ENCODE assay signal across 27 mouse cellular contexts in the genomic region with DNA sequence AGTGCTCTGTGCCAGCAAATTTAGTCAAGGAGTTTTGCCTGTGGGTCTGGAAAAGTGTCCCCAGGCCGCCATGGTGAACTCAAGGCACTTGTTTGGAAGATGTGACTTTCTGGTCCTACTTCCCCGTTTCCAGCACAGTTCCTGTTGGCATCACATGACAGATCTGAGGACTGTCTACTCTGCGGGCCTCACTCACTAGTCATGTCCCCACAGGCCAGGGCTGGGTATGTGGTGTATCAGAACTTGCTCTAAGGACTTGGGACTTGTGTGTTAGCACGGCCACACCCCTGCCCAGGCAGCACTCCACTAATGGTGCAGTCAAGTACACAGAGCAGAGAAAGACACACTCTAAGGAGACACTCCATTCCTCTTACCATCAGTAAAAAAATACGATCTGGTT. TPM values are rescaled to one million over a fixed set of nuclear protein-coding genes. Genes with fewer than 3 reads are reported as not detected.
DNase-seq lines count a peak whose midpoint lies in the region; ATAC-seq and TF ChIP-seq lines count a peak whose summit lies in the region.
"Had no signal": no experiment of that assay in that cellular context is flagged by ENCODE, and none has a peak within 500 bp of the region (broad histone marks: within the 10 kb centered on the region; RNA-seq: fewer than 3 reads in every experiment).

No protein-coding gene starts in this region.

- no peaks in the 10 kb centered on the region for H3K9me3 ChIP-seq in liver, embryonic 11.5 days (ENCODE audit: control insufficient read depth, low read length)
- H3K9me3 ChIP-seq in intestine, embryonic 16.5 days (ENCODE audit: control insufficient read depth, low read length) = no peaks in the 10 kb centered on the region
- H3K9me3 ChIP-seq: embryonic facial prominence, embryonic 12.5 days; embryonic facial prominence, embryonic 15.5 days; G1E; heart, embryonic 10.5 days; heart, embryonic 13.5 days; hindbrain, embryonic 12.5 days; hindbrain, embryonic 15.5 days had no signal

- no peak for TF ChIP-seq CTCF in liver, adult 2 months (IDR thresholded peaks at IDR 0.05; ENCODE audit: low read depth, low read length)
- no peak for TF ChIP-seq CTCF in bone marrow macrophage, adult 2 months (IDR thresholded peaks at IDR 0.05; ENCODE audit: low read depth, low read length)

- no peak overlapping the region for H3K27ac ChIP-seq in liver, adult 2 months (replicated peaks; ENCODE audit: insufficient read depth, low read depth, low read length)
- H3K27ac ChIP-seq in liver, embryonic 11.5 days (ENCODE audit: low read depth, low read length) = no peak overlapping the region
- H3K27ac ChIP-seq in bone marrow macrophage, adult 2 months (ENCODE audit: insufficient read depth, low read depth, low read length) = peak overlapping the region; percentile 68
- no peak overlapping the region for H3K27ac ChIP-seq in intestine, embryonic 16.5 days (ENCODE audit: low read length)
- H3K27ac ChIP-seq: embryonic facial prominence, embryonic 12.5 days; embryonic facial prominence, embryonic 15.5 days; gastrocnemius, adult 2 months; heart, adult 2 months; heart, embryonic 10.5 days; heart, embryonic 13.5 days; hindbrain, embryonic 12.5 days; hindbrain, embryonic 15.5 days had no signal

- peak; percentile 19 for DNase-seq in liver, adult 2 months (ENCODE audit: extremely low read depth, low read depth, low spot score)
- no peak for DNase-seq in liver, embryonic 11.5 days (ENCODE audit: low spot score)
- no peak for DNase-seq in natural killer cell, adult 2 months (ENCODE audit: low spot score in 2 of 2)
- no peak for DNase-seq in layer of hippocampus, adult 8-10 months (ENCODE audit: low spot score in 2 of 2)
- DNase-seq: adrenal gland, adult 2 months; adrenal gland, postnatal 25 days; B cell, adult 2 months; cerebellum, adult 11 months; cerebellum, adult 2 months; cerebellum, adult 9-11 months; cerebellum, postnatal 25 days; forebrain, postnatal 0 days; gastrocnemius, adult 2 months; gastrocnemius, postnatal 14 days; heart, adult 2 months had no signal

- no peak overlapping the region for H3K4me2 ChIP-seq in liver, embryonic 11.5 days
- no peak overlapping the region for H3K4me2 ChIP-seq in intestine, embryonic 16.5 days (ENCODE audit: low read depth, low read length)
- H3K4me2 ChIP-seq: embryonic facial prominence, embryonic 12.5 days; embryonic facial prominence, embryonic 15.5 days; heart, embryonic 13.5 days; hindbrain, embryonic 12.5 days; hindbrain, embryonic 15.5 days had no signal

- ATAC-seq in liver, embryonic 11.5 days (replicated peaks; ENCODE audit: low FRiP score) = no peak
- ATAC-seq in intestine, embryonic 16.5 days = peak; percentile 87
- ATAC-seq in megakaryocyte progenitor cell, adult 5-6 weeks (replicated peaks; ENCODE audit: poor library complexity) = peak; percentile 23; the same call in 1 of the 2 replicates
- ATAC-seq: forebrain, embryonic 14.5 days; forebrain, postnatal 0 days had no signal

- H3K9ac ChIP-seq in liver, adult 2 months (ENCODE audit: low read depth, low read length) = no peak overlapping the region
- no peak overlapping the region for H3K9ac ChIP-seq in liver, embryonic 11.5 days (ENCODE audit: low read depth, low read length)
- no peak overlapping the region for H3K9ac ChIP-seq in intestine, embryonic 16.5 days (ENCODE audit: low read depth, low read length)
- H3K9ac ChIP-seq: embryonic facial prominence, embryonic 12.5 days; embryonic facial prominence, embryonic 15.5 days; forebrain, postnatal 0 days; heart, embryonic 13.5 days; hindbrain, embryonic 12.5 days; hindbrain, embryonic 15.5 days had no signal

- no peak for TF ChIP-seq POLR2A in liver, adult 2 months (IDR thresholded peaks at IDR 0.05; ENCODE audit: extremely low read depth, insufficient read depth, low read length)
- no peak for TF ChIP-seq POLR2A in bone marrow macrophage, adult 2 months (IDR thresholded peaks at IDR 0.05; ENCODE audit: borderline replicate concordance, low read depth, low read length)

- no peaks in the 10 kb centered on the region for H3K79me2 ChIP-seq in liver, adult 2 months (ENCODE audit: control insufficient read depth, insufficient read depth, low read length)

- peaks cover 51% of the 10 kb centered on the region for H3K36me3 ChIP-seq in liver, adult 2 months (ENCODE audit: control insufficient read depth, insufficient read depth, low read length)
- H3K36me3 ChIP-seq in liver, embryonic 11.5 days (ENCODE audit: control insufficient read depth, insufficient read depth, low read length) = peaks cover 53% of the 10 kb centered on the region
- H3K36me3 ChIP-seq in intestine, embryonic 16.5 days (ENCODE audit: control insufficient read depth, insufficient read depth, low read length) = peaks cover 18% of the 10 kb centered on the region; the same call in 1 of the 2 replicates

- 88% methylated on average over 5 of the region's 5 CpGs for WGBS in liver, adult 2 months
- 82% methylated on average over 5 of the region's 5 CpGs for WGBS in liver, embryonic 11.5 days
- 88% methylated on average over 5 of the region's 5 CpGs for WGBS in intestine, embryonic 16.5 days

- H3K4me3 ChIP-seq in liver, adult 2 months (ENCODE audit: insufficient read depth, low read depth, low read length) = no peak overlapping the region
- no peak overlapping the region for H3K4me3 ChIP-seq in liver, embryonic 11.5 days (ENCODE audit: low read depth, low read length)
- H3K4me3 ChIP-seq in bone marrow macrophage, adult 2 months (ENCODE audit: insufficient read depth, low read length) = no peak overlapping the region
- H3K4me3 ChIP-seq in intestine, embryonic 16.5 days (ENCODE audit: low read length) = no peak overlapping the region
- H3K4me3 ChIP-seq: embryonic facial prominence, embryonic 12.5 days; embryonic facial prominence, embryonic 15.5 days; gastrocnemius, adult 2 months; heart, adult 2 months; heart, embryonic 10.5 days; heart, embryonic 13.5 days; hindbrain, embryonic 12.5 days; hindbrain, embryonic 15.5 days had no signal

- no peaks in the 10 kb centered on the region for H3K27me3 ChIP-seq in liver, adult 2 months (ENCODE audit: control insufficient read depth, insufficient read depth, low read length)
- H3K27me3 ChIP-seq in liver, embryonic 11.5 days (replicated peaks; ENCODE audit: control insufficient read depth, insufficient read depth, low read length) = no peaks in the 10 kb centered on the region
- H3K27me3 ChIP-seq in intestine, embryonic 16.5 days (replicated peaks; ENCODE audit: control insufficient read depth, insufficient read depth, low read length) = no peaks in the 10 kb centered on the region
- H3K27me3 ChIP-seq: CH12.LX; embryonic facial prominence, embryonic 12.5 days; embryonic facial prominence, embryonic 15.5 days; heart, embryonic 13.5 days; hindbrain, embryonic 12.5 days; hindbrain, embryonic 15.5 days had no signal

- H3K4me1 ChIP-seq in liver, adult 2 months (ENCODE audit: control insufficient read depth, insufficient read depth, low read length) = no peaks in the 10 kb centered on the region
- H3K4me1 ChIP-seq in liver, embryonic 11.5 days (replicated peaks; ENCODE audit: control insufficient read depth, insufficient read depth, low read length) = no peaks in the 10 kb centered on the region
- peaks cover 11% of the 10 kb centered on the region for H3K4me1 ChIP-seq in bone marrow macrophage, adult 2 months (ENCODE audit: control insufficient read depth, insufficient read depth, low read length)
- no peaks in the 10 kb centered on the region for H3K4me1 ChIP-seq in intestine, embryonic 16.5 days (ENCODE audit: control insufficient read depth, insufficient read depth, low read length)
- H3K4me1 ChIP-seq: embryonic facial prominence, embryonic 12.5 days; embryonic facial prominence, embryonic 15.5 days; heart, embryonic 10.5 days; heart, embryonic 13.5 days; hindbrain, embryonic 12.5 days; hindbrain, embryonic 15.5 days had no signal

RNA-seq across cellular contexts. Expression of gene Eaf1, which starts 11.8 kb away (rescaled TPM):
- total RNA-seq in liver, adult 2 months (2014; rRNA removed) = 10.8 and 14.6 TPM in 2 replicates
- 24.1 and 24.4 TPM in 2 replicates for polyA plus RNA-seq in liver, adult 2 months (2012; rRNA removed)
- polyA plus RNA-seq in liver, embryonic 11.5 days (2014; fragmentation: Nextera tagmentation; extraction: Ambion mirVana) = 39.1 and 44.5 TPM in 2 replicates
- 25.8 and 27.0 TPM in 2 replicates for polyA plus RNA-seq in bone marrow macrophage, adult 2 months (2012; ENCODE audit: insufficient read depth, insufficient read length, missing spikeins)
- 17.9 and 19.3 TPM in 2 replicates for polyA plus RNA-seq in intestine, embryonic 16.5 days (2015; fragmentation: Nextera tagmentation; extraction: Ambion mirVana)
- total RNA-seq in megakaryocyte progenitor cell, adult 5-6 weeks (2015) = 28.3 and 30.7 TPM in 2 replicates
- 25.3 and 34.4 TPM in 2 replicates for total RNA-seq in megakaryocyte progenitor cell, adult 5-6 weeks (2017)
- 10 to 100 TPM; 13.8 to 21.0 (median 16.9) TPM for total RNA-seq in layer of hippocampus, adult 8-10 months (2022)

RNA-seq across cellular contexts. Expression of gene Mettl6, which starts 12.4 kb away (rescaled TPM):
- total RNA-seq in liver, adult 2 months (2014; rRNA removed) = 11.2 and 11.9 TPM in 2 replicates
- polyA plus RNA-seq in liver, adult 2 months (2012; rRNA removed) = 2.6 and 5.4 TPM in 2 replicates
- polyA plus RNA-seq in liver, embryonic 11.5 days (2014; fragmentation: Nextera tagmentation; extraction: Ambion mirVana) = 60.9 and 68.9 TPM in 2 replicates
- polyA plus RNA-seq in bone marrow macrophage, adult 2 months (2012; ENCODE audit: insufficient read depth, insufficient read length, missing spikeins) = 30.6 and 30.8 TPM in 2 replicates
- polyA plus RNA-seq in intestine, embryonic 16.5 days (2015; fragmentation: Nextera tagmentation; extraction: Ambion mirVana) = 44.6 TPM in 2 replicates
- total RNA-seq in megakaryocyte progenitor cell, adult 5-6 weeks (2015) = 45.4 and 47.6 TPM in 2 replicates
- total RNA-seq in megakaryocyte progenitor cell, adult 5-6 weeks (2017) = 85.2 and 126 TPM in 2 replicates
- 10 to 100 TPM; 27.8 to 32.8 (median 31.8) TPM for total RNA-seq in layer of hippocampus, adult 8-10 months (2022)

RNA-seq across cellular contexts. Expression of gene Sh3bp5, which starts 46.5 kb away (rescaled TPM):
- 37.1 and 37.7 TPM in 2 replicates for total RNA-seq in liver, adult 2 months (2014; rRNA removed)
- polyA plus RNA-seq in liver, adult 2 months (2012; rRNA removed) = 22.6 and 26.1 TPM in 2 replicates
- polyA plus RNA-seq in liver, embryonic 11.5 days (2014; fragmentation: Nextera tagmentation; extraction: Ambion mirVana) = 15.0 and 17.3 TPM in 2 replicates
- 93.0 and 99.5 TPM in 2 replicates for polyA plus RNA-seq in bone marrow macrophage, adult 2 months (2012; ENCODE audit: insufficient read depth, insufficient read length, missing spikeins)
- 17.1 and 17.2 TPM in 2 replicates for polyA plus RNA-seq in intestine, embryonic 16.5 days (2015; fragmentation: Nextera tagmentation; extraction: Ambion mirVana)
- 4.5 and 6.2 TPM in 2 replicates for total RNA-seq in megakaryocyte progenitor cell, adult 5-6 weeks (2015)
- 3.6 and 5.2 TPM in 2 replicates for total RNA-seq in megakaryocyte progenitor cell, adult 5-6 weeks (2017)
- total RNA-seq in layer of hippocampus, adult 8-10 months (2022) = 100 to 1,000 TPM; 105 to 134 (median 117) TPM
